Mouse (Mus musculus) heart, adult 8-10 months (tissue): Measurements from ENCODE around the gene Uckl1. TPM values are rescaled to one million over a fixed set of nuclear protein-coding genes. Genes with fewer than 3 reads are reported as not detected.

ENCODE experiments used
- DNase-seq: peaks from one replicate; pipeline ENCODE4 v3.0.0; 2022; ENCODE audit warnings: low spot score
- total RNA-seq, 4 experiments: library from RNA; stranded (reverse); gene quantifications; 2 replicates each; pipeline ENCODE4 v1.2.4; 2022

The Uckl1 gene
- total RNA-seq, 4 experiments from 2014 or later = 26.8 to 39.2 (median 35.0) TPM

DNA sequence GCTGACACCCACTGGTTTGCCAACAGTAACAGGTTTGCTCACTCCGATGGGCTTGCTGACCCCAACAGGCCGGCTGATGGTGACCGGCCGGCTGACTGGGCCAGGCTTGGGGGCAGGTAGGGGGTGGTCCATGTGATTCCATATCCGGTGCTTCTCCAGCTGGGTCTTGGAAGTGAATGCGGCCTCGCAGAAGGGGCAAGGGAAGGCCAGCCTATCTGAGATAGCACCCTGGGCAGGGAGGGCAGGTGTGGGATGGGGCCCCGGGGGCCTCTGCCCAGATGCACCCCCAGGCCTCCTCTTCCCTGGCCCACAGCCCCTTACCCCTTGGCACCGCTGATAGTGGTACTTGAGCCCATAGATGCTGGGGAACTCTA lies 5.0 kb upstream of the Uckl1 start:
- DNase-seq = no peak

GRCm38 (mm10) chr2:181589011-181589731 lies 4.5 kb upstream of the Uckl1 start:
- DNase-seq = no peak

DNA sequence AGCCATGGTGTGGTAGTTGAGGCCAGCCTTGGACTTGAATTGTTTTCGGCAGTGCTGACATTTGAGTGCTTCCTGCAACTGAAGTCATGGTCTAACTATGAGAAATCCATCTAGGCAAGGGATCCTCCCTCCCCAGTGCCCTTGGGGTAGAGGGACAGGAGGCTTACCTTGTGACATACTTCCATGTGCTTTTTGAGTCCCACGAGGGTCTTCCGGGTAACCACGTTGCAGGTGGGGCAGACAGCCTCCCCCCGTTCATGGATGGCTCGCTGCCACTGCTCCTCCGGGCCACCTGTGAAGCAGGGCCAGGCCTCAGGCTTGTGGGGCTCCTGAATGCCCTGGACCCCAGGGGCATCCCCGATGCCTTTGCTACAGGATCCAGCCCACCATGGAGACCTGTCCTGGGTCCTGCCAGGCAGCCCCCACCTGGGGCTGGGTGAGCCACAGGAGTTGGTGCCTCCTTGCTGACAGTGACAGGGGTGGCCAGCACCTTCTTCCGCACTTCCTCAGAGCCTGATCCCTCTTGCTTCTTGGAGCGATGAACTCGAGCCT lies 3.6 kb upstream of the Uckl1 start:
- no peak for DNase-seq

DNA sequence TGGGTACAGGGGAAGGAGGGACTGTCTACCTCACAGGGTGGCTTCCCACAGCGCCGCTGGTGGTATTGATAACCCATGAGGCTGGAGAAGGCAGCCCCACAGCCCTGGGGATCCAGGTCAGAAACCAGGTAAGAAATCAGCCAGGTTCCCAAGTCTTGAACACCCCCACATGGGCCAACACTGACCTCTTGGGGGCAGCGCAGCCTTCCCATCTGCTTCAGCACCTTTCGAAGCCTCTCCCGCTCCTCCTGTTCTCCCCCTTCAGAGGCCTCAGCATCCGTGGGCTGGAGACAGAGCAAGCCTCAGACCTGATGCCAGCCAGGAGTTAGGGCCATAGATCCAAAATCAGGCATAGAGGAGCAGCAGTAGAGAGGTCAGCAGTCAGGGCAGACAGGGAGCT lies 3.1 kb upstream of the Uckl1 start:
- DNase-seq = no peak

DNA sequence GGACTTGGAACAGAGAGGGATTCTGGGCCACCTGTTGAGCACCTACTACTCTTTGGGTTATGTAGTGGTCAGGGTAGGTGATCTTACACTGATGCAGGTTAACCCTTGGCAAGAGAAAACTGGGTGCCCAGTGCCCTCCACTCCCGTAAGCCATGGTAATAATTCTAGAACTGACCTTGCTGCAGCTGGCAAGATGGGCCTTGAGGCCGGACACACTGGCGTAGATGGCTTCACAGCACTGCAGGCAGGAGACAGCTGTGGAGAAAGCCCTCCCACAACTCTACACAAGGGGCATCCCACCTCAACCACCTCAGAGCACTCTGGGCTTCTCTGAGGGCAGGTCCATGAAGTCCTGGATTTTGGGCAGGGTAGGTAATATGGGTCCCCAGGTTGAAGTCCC lies 1.4 kb upstream of the Uckl1 start:
- no peak for DNase-seq

GRCm38 (mm10) chr2:181585506-181585905 lies 814 bp upstream of the Uckl1 start:
- no peak for DNase-seq

DNA sequence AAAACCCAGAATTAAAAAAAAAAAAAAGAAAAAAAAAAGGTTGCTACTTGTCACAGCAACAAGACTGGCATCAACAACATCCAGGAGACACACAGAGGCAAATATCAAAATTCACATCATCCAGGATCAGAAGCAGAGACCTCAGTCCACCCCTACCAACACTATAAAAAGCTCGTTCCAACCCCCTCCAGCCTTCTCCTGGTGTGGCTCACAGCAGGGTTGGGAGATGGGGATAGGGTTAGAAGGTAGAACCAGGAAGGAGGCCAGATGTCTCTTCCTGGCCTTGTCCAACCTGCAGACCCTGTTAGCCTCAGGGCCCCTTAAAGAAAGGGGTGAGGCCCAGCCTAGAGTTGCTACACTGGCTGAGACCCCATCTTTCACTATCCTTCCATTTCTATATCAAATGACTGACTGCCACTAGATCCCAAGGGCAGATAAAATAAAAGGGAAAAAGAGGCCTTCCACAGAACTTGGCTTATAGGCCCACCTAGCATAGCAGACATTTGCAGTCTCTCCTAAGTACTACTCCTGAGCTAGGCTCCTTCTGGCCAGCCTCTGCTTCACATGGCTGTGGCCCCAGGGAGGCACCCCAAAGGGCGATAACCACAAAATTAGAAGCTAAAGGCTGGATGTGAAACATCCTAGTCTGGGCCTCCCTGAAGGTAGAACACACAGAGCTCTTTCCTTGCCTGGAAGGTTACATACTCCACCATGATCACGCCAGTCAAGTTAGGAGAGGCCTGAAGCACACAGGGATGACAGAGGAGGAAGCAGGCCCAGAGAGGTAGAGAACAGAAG lies 1.0 kb downstream of the Uckl1 start:
- no peak for DNase-seq

DNA sequence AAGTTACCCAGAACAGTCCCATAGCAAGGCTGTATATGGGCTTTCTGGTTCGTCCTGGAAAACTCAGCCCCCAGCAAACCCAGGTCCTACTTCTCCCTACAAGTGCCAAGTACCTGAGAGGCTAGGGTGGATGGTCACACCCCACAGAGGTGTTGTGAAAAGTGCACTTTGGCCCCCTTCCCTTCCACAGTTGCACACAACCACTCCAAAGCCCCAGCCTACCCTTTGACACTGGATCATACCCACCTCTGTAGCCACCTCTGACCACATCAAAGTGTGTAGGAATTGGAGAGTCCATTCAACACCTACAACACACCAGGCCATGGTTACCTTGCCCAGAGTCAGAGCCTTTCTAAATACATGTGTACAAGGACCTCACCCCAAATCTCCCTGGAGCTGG lies 1.8 kb downstream of the Uckl1 start:
- no peak for DNase-seq

GRCm38 (mm10) chr2:181582358-181582757 lies 2.3 kb downstream of the Uckl1 start:
- DNase-seq = no peak

DNA sequence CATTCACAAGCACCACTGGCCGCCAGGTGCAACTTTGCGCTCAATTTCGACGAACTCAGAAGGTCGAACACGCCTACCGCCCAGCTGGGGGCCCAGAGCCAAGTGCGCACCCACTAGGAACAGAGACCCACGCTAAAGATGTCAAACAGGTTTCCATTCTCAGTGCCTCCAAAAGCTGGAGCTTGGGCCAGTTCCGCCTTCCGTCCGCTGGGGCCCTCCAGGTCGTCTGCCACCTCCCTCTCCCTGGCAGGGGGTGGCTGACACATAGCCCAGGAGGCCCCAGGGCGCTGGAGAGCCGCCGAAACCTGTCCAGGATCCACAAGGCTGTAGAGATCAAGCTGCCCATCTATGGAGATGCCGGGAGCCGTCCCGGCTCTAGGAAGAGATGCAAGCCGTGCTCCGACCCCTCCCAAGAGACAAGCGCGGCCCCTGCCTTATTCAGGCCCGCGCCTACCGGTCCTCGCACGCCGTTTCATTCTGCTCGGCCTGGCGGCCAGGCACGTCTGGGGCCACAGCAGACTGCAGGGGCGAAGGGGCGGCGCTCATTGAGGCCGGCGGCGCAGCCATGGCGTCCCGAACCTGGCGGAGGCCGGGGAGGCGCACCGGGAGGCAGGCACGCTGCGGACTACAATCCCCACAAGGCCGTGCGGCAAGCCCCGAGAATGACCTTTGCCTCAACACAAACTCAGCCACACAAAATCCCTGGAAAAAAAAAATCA lies 3.1 kb downstream of the Uckl1 start:
- peak; percentile 83 for DNase-seq

DNA sequence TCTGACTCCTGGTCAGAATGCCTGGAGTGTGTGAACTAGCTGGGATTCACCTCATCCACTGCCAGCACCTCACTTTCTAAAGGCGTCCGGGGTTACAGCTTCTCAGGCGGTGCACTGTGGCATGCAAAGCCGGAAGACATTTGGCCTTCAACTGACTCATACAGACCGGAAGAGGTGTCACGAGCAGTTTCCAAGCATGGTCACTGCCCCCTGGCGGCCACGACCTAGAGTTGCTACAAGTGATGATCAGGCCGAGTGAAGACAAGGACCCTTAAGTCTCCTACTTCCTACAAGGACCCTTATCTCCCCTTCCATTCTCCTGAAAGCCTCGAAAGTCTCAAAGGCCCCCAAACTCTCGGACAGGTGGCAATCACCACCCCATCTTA lies 3.7 kb downstream of the Uckl1 start:
- peak; percentile 85 for DNase-seq

DNA sequence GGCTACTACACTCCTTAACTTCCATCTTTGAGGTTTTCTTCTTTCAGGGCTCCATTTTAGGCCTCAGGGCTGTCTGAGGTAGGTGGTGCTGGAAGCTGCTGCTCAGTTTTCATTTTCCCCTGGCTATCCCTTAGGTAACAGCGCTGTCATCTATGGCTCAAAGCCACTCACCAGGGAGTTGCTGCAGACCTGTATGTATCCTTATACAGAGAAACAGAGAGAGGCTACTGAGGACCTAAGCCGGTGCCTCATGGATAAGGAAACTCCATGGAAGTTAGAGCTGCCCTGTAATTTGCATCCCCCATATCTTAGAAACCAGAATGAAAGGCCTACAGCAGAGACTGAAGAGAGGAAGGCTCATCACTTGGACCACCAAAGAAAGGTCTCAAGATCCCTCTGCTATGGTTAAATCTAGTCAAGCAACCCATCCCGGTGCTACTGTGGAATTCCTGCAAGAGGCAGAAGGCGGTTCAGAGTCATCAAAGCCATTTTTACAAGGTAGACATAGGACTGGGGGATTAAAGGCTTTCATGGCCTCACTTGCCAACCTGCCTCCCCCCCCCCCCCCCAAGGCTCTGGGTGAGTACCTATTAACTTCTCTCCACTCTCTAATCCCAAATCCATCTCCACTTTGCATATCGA lies 4.4 kb downstream of the Uckl1 start:
- DNase-seq = no peak

DNA sequence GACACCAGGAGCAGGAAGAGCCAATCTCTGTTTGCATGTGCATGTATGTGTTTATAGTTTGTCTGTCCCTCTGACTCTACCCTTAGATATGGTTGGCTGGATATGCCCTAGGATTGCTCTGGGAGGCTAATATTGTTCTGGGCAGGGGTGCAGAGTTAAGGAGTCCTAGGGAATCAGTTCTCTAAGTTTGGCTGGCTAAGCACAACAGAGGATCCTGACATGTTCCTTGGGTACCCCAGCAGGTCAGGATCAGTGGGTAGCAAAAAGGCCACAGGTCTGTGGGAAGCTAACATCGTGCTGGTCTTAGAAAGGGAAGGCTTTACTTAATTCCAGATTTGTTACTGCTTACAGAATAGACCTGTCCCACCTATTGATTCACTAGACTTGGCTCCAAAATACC lies 5.0 kb downstream of the Uckl1 start:
- DNase-seq = no peak

DNA sequence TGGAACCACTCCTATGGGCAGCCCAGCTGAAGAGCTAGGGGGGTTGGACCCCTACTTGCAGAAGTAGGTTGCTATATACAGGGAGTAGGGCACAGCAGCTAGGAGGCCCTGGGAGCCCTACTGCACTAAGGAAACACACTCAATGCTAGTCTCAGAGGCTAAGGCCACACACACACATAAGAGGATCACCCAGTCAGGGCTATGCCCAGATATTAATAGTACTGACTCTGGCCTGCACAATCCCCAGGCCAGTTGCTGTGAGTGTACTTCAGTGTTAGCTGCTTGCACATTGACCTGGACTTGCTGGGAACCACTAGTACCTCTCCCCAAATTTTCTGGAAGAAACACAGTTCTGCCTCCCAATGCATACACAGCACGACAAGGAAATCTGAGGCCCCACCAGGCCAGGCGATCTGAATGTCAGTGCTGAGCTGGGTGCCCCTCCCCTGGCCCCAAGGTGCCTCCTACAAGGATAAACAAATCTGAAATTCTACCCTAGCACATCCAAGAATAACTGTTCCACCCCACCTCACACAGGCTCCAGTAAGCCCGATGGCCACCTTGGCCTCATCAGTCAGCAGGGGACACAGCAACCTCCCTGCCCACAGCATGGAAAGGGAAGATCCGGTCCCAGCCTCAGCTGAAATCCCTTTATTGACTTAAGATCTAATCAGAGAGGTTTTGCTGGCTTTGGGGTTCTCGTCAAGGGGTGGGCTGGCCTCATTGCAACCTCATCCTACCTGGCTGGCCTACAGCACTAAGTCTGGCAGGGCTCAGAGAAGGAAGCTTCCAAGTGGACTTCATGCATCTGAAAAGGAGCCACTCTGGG lies 5.7 kb downstream of the Uckl1 start:
- DNase-seq = no peak

GRCm38 (mm10) chr2:181577981-181578581 lies 6.6 kb downstream of the Uckl1 start:
- no peak for DNase-seq

- no peak for DNase-seq
Observed at GRCm38 (mm10) chr2:181577126-181577525, 7.6 kb downstream of the Uckl1 start.

GRCm38 (mm10) chr2:181576613-181577012 lies 8.1 kb downstream of the Uckl1 start:
- no peak for DNase-seq

- no peak for DNase-seq
Observed at GRCm38 (mm10) chr2:181574921-181575545, 9.7 kb downstream of the Uckl1 start.

DNA sequence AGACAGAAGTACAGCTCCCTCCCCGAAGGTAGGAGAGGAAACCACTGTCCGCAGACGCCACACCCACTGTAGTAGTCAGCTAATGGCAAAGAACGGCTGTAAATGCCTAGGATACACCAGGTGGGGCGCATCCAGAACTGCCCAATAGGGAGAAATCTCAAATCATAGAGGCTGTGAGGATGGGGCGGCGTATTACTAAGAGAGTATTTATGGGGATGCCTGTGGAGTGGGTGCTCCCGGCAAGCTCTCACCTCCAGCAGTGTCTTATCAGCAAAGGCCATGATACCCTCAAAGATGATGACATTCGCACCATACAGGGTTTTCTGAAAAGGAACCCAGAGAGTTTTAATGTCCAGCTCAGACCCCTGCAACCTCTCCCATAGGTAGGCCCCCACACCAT lies 10.7 kb downstream of the Uckl1 start:
- DNase-seq = no peak
